Mouse (Mus musculus): ENCODE measurements around the gene Igsf21.

- TF ChIP-seq REST (IDR thresholded peaks at IDR 0.05; ENCODE audit: insufficient read depth, insufficient read length), result no peak
- no peak for TF ChIP-seq POLR2A (IDR thresholded peaks at IDR 0.05; ENCODE audit: insufficient read length, low read depth)
- TF ChIP-seq MYOD1 (IDR thresholded peaks at IDR 0.05; ENCODE audit: control insufficient read depth in 1 of 3, insufficient read length in 2 of 3, low read depth in 2 of 3), result no peak
- no peak for TF ChIP-seq TCF12 (IDR thresholded peaks at IDR 0.05; ENCODE audit: insufficient read depth, poor library complexity, severe bottlenecking)
- no peak for TF ChIP-seq MAX (IDR thresholded peaks at IDR 0.05; ENCODE audit: low read depth)
- TF ChIP-seq USF1 (IDR thresholded peaks at IDR 0.05; ENCODE audit: low read depth), result no peak
- TF ChIP-seq E2F4 (IDR thresholded peaks at IDR 0.05; ENCODE audit: insufficient read depth), result no peak
- no peak for TF ChIP-seq POLR2AphosphoS2 (IDR thresholded peaks at IDR 0.05; ENCODE audit: insufficient read length, low read depth)
- TF ChIP-seq TCF3 (IDR thresholded peaks at IDR 0.05; ENCODE audit: insufficient read length, low read depth), result no peak
- TF ChIP-seq CEBPB (IDR thresholded peaks at IDR 0.05; ENCODE audit: insufficient read depth, poor library complexity, severe bottlenecking), result no peak
Observed at GRCm38 (mm10) chr4:140187404-140188145, 59.0 kb downstream of the Igsf21 start.

All from myocyte (in vitro differentiated cells).